Mouse (Mus musculus) MEL (cell line): ENCODE data around the gene Grk3. TPM values are rescaled to one million over a fixed set of nuclear protein-coding genes. Genes with fewer than 3 reads are reported as not detected.

Experiments
- DNase-seq: peaks from one replicate; pipeline ENCODE4 v3.0.0; 2011; ENCODE audit warnings: low read depth, low spot score
- H3K27ac ChIP-seq: 2 replicates; pipeline ENCODE4 v1.5.1; 2012; ENCODE audit warnings: low read depth, mild to moderate bottlenecking, control low read depth, low read length, moderate library complexity; ENCODE audit not compliant: control insufficient read depth
- H3K27me3 ChIP-seq, 2 experiments: fragments of 150-350 bp in 1 of 2; sonication (generic) in 1 of 2; 2 replicates each; pipeline ENCODE4 v1.6.1; 2012; ENCODE audit warnings: low read length in 2 of 2, mild to moderate bottlenecking in 2 of 2, improper control_type of control experiment in 1 of 2, moderate library complexity in 1 of 2; ENCODE audit not compliant: insufficient read depth in 2 of 2, control insufficient read depth in 1 of 2
- H3K36me3 ChIP-seq, 2 experiments: 2 replicates each; pipeline ENCODE4 v1.6.1; 2012 to 2014; ENCODE audit warnings: low read length in 2 of 2, improper control_type of control experiment in 1 of 2, inconsistent platforms in 1 of 2, mild to moderate bottlenecking in 1 of 2; ENCODE audit not compliant: insufficient read depth in 2 of 2, control insufficient read depth in 1 of 2
- H3K4me1 ChIP-seq, 2 experiments: fragments of 150-350 bp in 1 of 2; sonication (generic) in 1 of 2; 2 replicates each; pipeline ENCODE4 v1.6.1; 2012; ENCODE audit warnings: low read length in 2 of 2, improper control_type of control experiment in 1 of 2, mild to moderate bottlenecking in 1 of 2; ENCODE audit not compliant: insufficient read depth in 2 of 2, control insufficient read depth in 1 of 2
- H3K4me3 ChIP-seq, 2 experiments: fragments of 150-350 bp in 1 of 2; sonication (generic) in 1 of 2; 2 replicates each; pipeline ENCODE4 v1.5.1; 2012; ENCODE audit warnings: low read depth in 2 of 2, low read length in 2 of 2, mild to moderate bottlenecking in 2 of 2, moderate library complexity in 2 of 2, control low read depth in 1 of 2, improper control_type of control experiment in 1 of 2; ENCODE audit not compliant: control insufficient read depth in 1 of 2, insufficient read depth in 1 of 2
- H3K79me2 ChIP-seq: 2 replicates; pipeline ENCODE4 v1.6.1; 2012; ENCODE audit warnings: mild to moderate bottlenecking, low read length, moderate library complexity; ENCODE audit not compliant: control insufficient read depth, poor library complexity, insufficient read depth
- H3K9ac ChIP-seq: 2 replicates; pipeline ENCODE4 v1.6.1; 2012; ENCODE audit warnings: low read depth, mild to moderate bottlenecking, control low read depth, low read length, moderate library complexity; ENCODE audit not compliant: control insufficient read depth, poor library complexity, severe bottlenecking
- H3K9me3 ChIP-seq: fragments of 150-350 bp; sonication (generic); replicated peaks from 2 replicates; pipeline ENCODE4 v1.6.1; 2012; ENCODE audit warnings: mild to moderate bottlenecking, low read length, improper control_type of control experiment, moderate library complexity; ENCODE audit not compliant: insufficient read depth
- CHD1 ChIP-seq: IDR thresholded peaks from 2 replicates; pipeline ENCODE4 v1.6.1; 2012; ENCODE audit warnings: low read depth, mild to moderate bottlenecking, inconsistent platforms, low read length, improper control_type of control experiment
- CTCF ChIP-seq, 3 experiments: IDR thresholded peaks in 2 of 3; conservative IDR thresholded peaks in 1 of 3; 2 replicates each; pipeline ENCODE4 v1.5.1; 2011 to 2012; ENCODE audit warnings: low read length in 3 of 3, low read depth in 2 of 3, mild to moderate bottlenecking in 2 of 3, improper control_type of control experiment in 1 of 3, inconsistent platforms in 1 of 3, mixed read lengths in 1 of 3, moderate library complexity in 1 of 3; ENCODE audit not compliant: control insufficient read depth in 1 of 3, insufficient read depth in 1 of 3, poor library complexity in 1 of 3, severe bottlenecking in 1 of 3
- E2F4 ChIP-seq: IDR thresholded peaks from 2 replicates; pipeline ENCODE4 v1.6.1; 2011; ENCODE audit warnings: low read depth, low read length, improper control_type of control experiment, borderline replicate concordance
- ELF1 ChIP-seq: IDR thresholded peaks from 2 replicates; pipeline ENCODE4 v1.6.1; 2014; ENCODE audit warnings: low read depth, mild to moderate bottlenecking, inconsistent platforms, low read length, improper control_type of control experiment, moderate library complexity
- ETS1 ChIP-seq: IDR thresholded peaks from 2 replicates; pipeline ENCODE4 v1.6.1; 2012; ENCODE audit warnings: low read depth, mild to moderate bottlenecking, inconsistent platforms, low read length, improper control_type of control experiment, moderate library complexity
- HCFC1 ChIP-seq: IDR thresholded peaks from 2 replicates; pipeline ENCODE4 v1.6.1; 2012; ENCODE audit warnings: low read depth, mild to moderate bottlenecking, inconsistent platforms, low read length, improper control_type of control experiment, moderate library complexity
- JUND ChIP-seq: IDR thresholded peaks from 2 replicates; pipeline ENCODE4 v1.6.1; 2011; ENCODE audit warnings: low read depth, mild to moderate bottlenecking, improper control_type of control experiment, low read length
- KAT2A ChIP-seq: conservative IDR thresholded peaks from 2 replicates; pipeline ENCODE4 v1.6.1; 2012; ENCODE audit warnings: low read depth, low read length, improper control_type of control experiment, inconsistent platforms
- MAFK ChIP-seq: IDR thresholded peaks from 2 replicates; pipeline ENCODE4 v1.6.1; 2011; ENCODE audit warnings: low read depth, mild to moderate bottlenecking, low read length, improper control_type of control experiment, borderline replicate concordance
- MAX ChIP-seq: IDR thresholded peaks from 2 replicates; pipeline ENCODE4 v1.6.1; 2011; ENCODE audit warnings: low read length, improper control_type of control experiment
- MAZ ChIP-seq: IDR thresholded peaks from 2 replicates; pipeline ENCODE4 v1.6.1; 2012; ENCODE audit warnings: low read depth, mild to moderate bottlenecking, inconsistent platforms, low read length, improper control_type of control experiment
- MEF2A ChIP-seq: IDR thresholded peaks from 2 replicates; pipeline ENCODE4 v1.6.1; 2014; ENCODE audit warnings: low read depth, mild to moderate bottlenecking, inconsistent platforms, low read length, improper control_type of control experiment; ENCODE audit not compliant: poor library complexity, insufficient replicate concordance, severe bottlenecking; ENCODE audit errors: extremely low read depth
- MYB ChIP-seq: IDR thresholded peaks from 2 replicates; pipeline ENCODE4 v1.6.1; 2011; ENCODE audit warnings: mild to moderate bottlenecking, low read depth, low read length, improper control_type of control experiment
- MYC ChIP-seq: IDR thresholded peaks from 2 replicates; pipeline ENCODE4 v1.6.1; 2011; ENCODE audit warnings: low read depth, mild to moderate bottlenecking, low read length, improper control_type of control experiment, moderate library complexity
- POLR2A ChIP-seq, 2 experiments: IDR thresholded peaks; 2 replicates each; pipeline ENCODE4 v1.6.1; 2011 to 2012; ENCODE audit warnings: low read length in 2 of 2, mild to moderate bottlenecking in 2 of 2, control low read depth in 1 of 2, improper control_type of control experiment in 1 of 2, low read depth in 1 of 2, moderate library complexity in 1 of 2; ENCODE audit not compliant: control insufficient read depth in 1 of 2, insufficient read depth in 1 of 2, poor library complexity in 1 of 2
- POLR2AphosphoS2 ChIP-seq: IDR thresholded peaks from 2 replicates; pipeline ENCODE4 v1.6.1; 2011; ENCODE audit warnings: low read length, improper control_type of control experiment
- POLR2AphosphoS5 ChIP-seq: IDR thresholded peaks from 2 replicates; pipeline ENCODE4 v1.6.1; 2012; ENCODE audit warnings: low read depth, borderline replicate concordance, mild to moderate bottlenecking, inconsistent platforms, low read length, moderate library complexity, mixed read lengths
- RAD21 ChIP-seq: IDR thresholded peaks from 2 replicates; pipeline ENCODE4 v1.6.1; 2011; ENCODE audit warnings: mild to moderate bottlenecking, low read depth, low read length, improper control_type of control experiment
- TBP ChIP-seq: IDR thresholded peaks from 2 replicates; pipeline ENCODE4 v1.8.0; 2011; ENCODE audit warnings: low read depth, low read length, improper control_type of control experiment
- UBTF ChIP-seq: IDR thresholded peaks from 2 replicates; pipeline ENCODE4 v1.6.1; 2012; ENCODE audit warnings: low read depth, mild to moderate bottlenecking, inconsistent platforms, low read length, improper control_type of control experiment, moderate library complexity, borderline replicate concordance; ENCODE audit not compliant: insufficient read depth
- USF1 ChIP-seq: IDR thresholded peaks from 2 replicates; pipeline ENCODE4 v1.6.1; 2014; ENCODE audit warnings: low read depth, mild to moderate bottlenecking, inconsistent platforms, low read length, improper control_type of control experiment, moderate library complexity
- USF2 ChIP-seq, 2 experiments: IDR thresholded peaks; 2 replicates each; pipeline ENCODE4 v1.6.1; 2011 to 2012; ENCODE audit warnings: improper control_type of control experiment in 2 of 2, low read length in 2 of 2, borderline replicate concordance in 1 of 2, inconsistent platforms in 1 of 2, low read depth in 1 of 2, mild to moderate bottlenecking in 1 of 2; ENCODE audit not compliant: insufficient read depth in 1 of 2
- ZKSCAN1 ChIP-seq: IDR thresholded peaks from 2 replicates; pipeline ENCODE4 v1.6.1; 2012; ENCODE audit warnings: low read depth, mild to moderate bottlenecking, inconsistent platforms, low read length, improper control_type of control experiment, moderate library complexity
- ZMIZ1 ChIP-seq: IDR thresholded peaks from 2 replicates; pipeline ENCODE4 v1.6.1; 2012; ENCODE audit warnings: low read depth, mild to moderate bottlenecking, inconsistent platforms, low read length, improper control_type of control experiment, moderate library complexity
- polyA plus RNA-seq, 2 experiments: library from polyadenylated mRNA; stranded (reverse) in 1 of 2; unstranded in 1 of 2; fragments of >175 nt in 1 of 2; fragments of >200 nt in 1 of 2; gene quantifications; 2 replicates each; pipeline versions ENCODE4 v1.2.1 to v1.2.4; 2012; ENCODE audit warnings: low replicate concordance in 2 of 2, low read depth in 1 of 2; ENCODE audit not compliant: insufficient read length in 2 of 2, insufficient read depth in 1 of 2, missing spikeins in 1 of 2
- total RNA-seq: library from RNA; depleted of rRNA; stranded (reverse); fragments of 300-350 nt; gene quantifications from 2 replicates; pipeline ENCODE4 v1.2.3, GENCODE M21; 2012

The Grk3 gene
- total and polyA plus RNA-seq, 3 experiments = not detected

DNA sequence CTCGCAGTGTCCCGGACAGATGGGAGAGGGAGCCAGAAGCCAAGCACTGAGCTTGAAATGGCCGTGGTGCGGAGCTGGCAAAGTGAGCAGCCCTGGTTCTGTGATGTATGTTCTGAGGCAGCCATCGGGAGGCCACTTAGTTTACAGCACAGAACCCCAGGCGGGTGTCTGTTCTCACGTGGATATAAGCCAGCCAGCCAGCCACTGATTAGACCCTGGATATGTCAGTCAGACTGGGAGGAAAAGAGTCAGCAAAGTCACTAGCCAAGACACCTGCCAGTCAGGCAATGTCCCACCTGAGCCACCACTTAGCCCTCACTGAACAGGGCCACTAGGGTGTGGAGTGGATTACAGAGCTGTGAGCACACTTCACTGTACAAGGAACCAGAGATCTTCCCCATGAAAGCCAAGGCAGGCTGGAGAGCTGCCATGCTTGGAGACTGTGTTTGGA lies 9.6 kb downstream of the Grk3 start:
- H3K9ac ChIP-seq = no peak overlapping the region
- H3K4me3 ChIP-seq = no peak overlapping the region
- H3K9me3 ChIP-seq = no peaks in the 10 kb centered on the region
- no peaks in the 10 kb centered on the region for H3K4me1 ChIP-seq
- H3K36me3 ChIP-seq = no peaks in the 10 kb centered on the region
- no peak for DNase-seq
- no peak for TF ChIP-seq ZKSCAN1
- no peak for TF ChIP-seq RAD21
- TF ChIP-seq POLR2A (IDR thresholded peaks at IDR 0.05; ENCODE audit: control insufficient read depth in 1 of 2, insufficient read depth in 1 of 2, low read depth in 1 of 2, low read length in 2 of 2, poor library complexity in 1 of 2) = no peak
- no peak for TF ChIP-seq CHD1
- no peak for TF ChIP-seq POLR2AphosphoS2
- no peak for TF ChIP-seq MYC
- no peak for TF ChIP-seq JUND
- TF ChIP-seq CTCF (IDR thresholded peaks at IDR 0.05 in 2 of 3, conservative IDR thresholded peaks at IDR 0.05 in 1 of 3; ENCODE audit: control insufficient read depth in 1 of 3, insufficient read depth in 1 of 3, low read depth in 2 of 3, low read length in 3 of 3, poor library complexity in 1 of 3, severe bottlenecking in 1 of 3) = no peak
- TF ChIP-seq E2F4 = no peak
- TF ChIP-seq MAZ = no peak
- TF ChIP-seq MYB = no peak
- no peak for TF ChIP-seq USF2 (IDR thresholded peaks at IDR 0.05; ENCODE audit: borderline replicate concordance in 1 of 2, insufficient read depth in 1 of 2, low read depth in 1 of 2, low read length in 2 of 2)
- no peak for TF ChIP-seq POLR2AphosphoS5
- no peak for TF ChIP-seq MAFK
- no peak for TF ChIP-seq ZMIZ1
- no peak for TF ChIP-seq HCFC1
- TF ChIP-seq MAX = no peak
- no peak for TF ChIP-seq ETS1
- no peak for TF ChIP-seq KAT2A
- TF ChIP-seq MEF2A = no peak
- H3K27me3 ChIP-seq = no peaks in the 10 kb centered on the region
- H3K79me2 ChIP-seq = no peaks in the 10 kb centered on the region
- no peak overlapping the region for H3K27ac ChIP-seq

DNA sequence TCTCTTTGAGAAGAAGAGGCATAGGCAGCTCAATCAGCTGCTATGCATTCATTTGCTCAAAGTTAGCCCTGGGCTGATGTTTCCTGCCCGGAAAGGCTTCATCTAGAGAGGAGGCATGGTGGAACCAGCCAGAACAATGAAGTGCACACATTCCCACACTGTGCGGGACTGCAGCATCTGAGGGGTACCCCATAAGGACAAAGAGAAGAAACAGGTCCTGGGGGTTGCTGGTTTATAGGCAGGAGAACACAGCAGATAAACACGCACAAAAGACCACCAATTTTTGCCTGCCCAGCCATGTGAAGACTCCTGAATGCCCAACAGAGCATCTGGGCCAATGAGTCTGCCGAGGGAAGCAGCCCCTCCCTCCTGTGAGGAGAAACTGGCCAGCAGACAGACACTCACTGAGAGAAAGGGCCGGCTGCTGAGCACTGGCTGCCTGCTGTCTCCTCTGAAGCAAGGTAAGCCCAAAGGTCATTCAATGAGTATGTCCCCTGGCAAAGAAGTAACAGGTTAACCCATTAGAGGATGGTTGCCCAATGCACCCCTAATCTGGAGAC lies 12.7 kb downstream of the Grk3 start:
- Histone ChIP-seq H3K27me3 (no peaks in the 10 kb centered on the region), H3K79me2 (no peaks in the 10 kb centered on the region), H3K27ac (no peak overlapping the region), H3K4me3 (no peak overlapping the region), H3K4me1 (no peaks in the 10 kb centered on the region), H3K9me3 (no peaks in the 10 kb centered on the region), H3K9ac (no peak overlapping the region), H3K36me3 (no peaks in the 10 kb centered on the region)
- DNase-seq = no peak
- TF ChIP-seq USF1 = no peak
- TF ChIP-seq ELF1 = no peak
- TF ChIP-seq ETS1 = no peak
- TF ChIP-seq POLR2AphosphoS2 = no peak
- no peak for TF ChIP-seq JUND
- TF ChIP-seq TBP = no peak
- TF ChIP-seq ZKSCAN1 = no peak
- TF ChIP-seq UBTF = no peak
